Comparison of ENCODE assay signal across 10 mouse cellular contexts in genomic region chr9:103672881-103673280, GRCm38 (mm10).
"Had no signal": no experiment of that assay in that cellular context is flagged by ENCODE, and none has a peak within 500 bp of the region (broad histone marks: within the 10 kb centered on the region; RNA-seq: fewer than 3 reads in every experiment).

No protein-coding gene starts in this region.

- H3K4me1 ChIP-seq: limb, embryonic 15.5 days; midbrain, embryonic 13.5 days had no signal

- H3K4me3 ChIP-seq: limb, embryonic 15.5 days; midbrain, embryonic 13.5 days had no signal

- H3K27ac ChIP-seq: kidney, postnatal 0 days; limb, embryonic 15.5 days; liver, embryonic 14.5 days; midbrain, embryonic 13.5 days had no signal

- H3K36me3 ChIP-seq: limb, embryonic 15.5 days; midbrain, embryonic 13.5 days had no signal

- ATAC-seq: midbrain, embryonic 13.5 days had no signal

- H3K27me3 ChIP-seq: limb, embryonic 15.5 days; midbrain, embryonic 13.5 days had no signal

- H3K9ac ChIP-seq: limb, embryonic 15.5 days; liver, embryonic 14.5 days; midbrain, embryonic 13.5 days had no signal

- DNase-seq: layer of hippocampus, adult 9-11 months; layer of hippocampus, postnatal 36 days; lung, adult 18-20 months; spleen, adult 18-20 months; thymus, adult 18-20 months; thymus, postnatal 14 days had no signal

- H3K4me2 ChIP-seq: limb, embryonic 15.5 days; midbrain, embryonic 13.5 days had no signal

- H3K9me3 ChIP-seq: limb, embryonic 15.5 days; midbrain, embryonic 13.5 days had no signal
